Mouse (Mus musculus) c-Kit-negative CD71-positive TER-119-positive erythroid progenitor cells, embryonic 14.5 days (primary cell): ENCODE data around the gene Brat1.
"Not testable (repeated sequence)": the region's sequence is repeated elsewhere in the genome, so short reads cannot be mapped to it uniquely, and the experiment has no call there.

ENCODE experiments used
- DNase-seq: peaks from one replicate; pipeline ENCODE4 v3.0.0-alpha.2; 2013; ENCODE audit warnings: low read depth, low spot score

Gene Brat1

DNA sequence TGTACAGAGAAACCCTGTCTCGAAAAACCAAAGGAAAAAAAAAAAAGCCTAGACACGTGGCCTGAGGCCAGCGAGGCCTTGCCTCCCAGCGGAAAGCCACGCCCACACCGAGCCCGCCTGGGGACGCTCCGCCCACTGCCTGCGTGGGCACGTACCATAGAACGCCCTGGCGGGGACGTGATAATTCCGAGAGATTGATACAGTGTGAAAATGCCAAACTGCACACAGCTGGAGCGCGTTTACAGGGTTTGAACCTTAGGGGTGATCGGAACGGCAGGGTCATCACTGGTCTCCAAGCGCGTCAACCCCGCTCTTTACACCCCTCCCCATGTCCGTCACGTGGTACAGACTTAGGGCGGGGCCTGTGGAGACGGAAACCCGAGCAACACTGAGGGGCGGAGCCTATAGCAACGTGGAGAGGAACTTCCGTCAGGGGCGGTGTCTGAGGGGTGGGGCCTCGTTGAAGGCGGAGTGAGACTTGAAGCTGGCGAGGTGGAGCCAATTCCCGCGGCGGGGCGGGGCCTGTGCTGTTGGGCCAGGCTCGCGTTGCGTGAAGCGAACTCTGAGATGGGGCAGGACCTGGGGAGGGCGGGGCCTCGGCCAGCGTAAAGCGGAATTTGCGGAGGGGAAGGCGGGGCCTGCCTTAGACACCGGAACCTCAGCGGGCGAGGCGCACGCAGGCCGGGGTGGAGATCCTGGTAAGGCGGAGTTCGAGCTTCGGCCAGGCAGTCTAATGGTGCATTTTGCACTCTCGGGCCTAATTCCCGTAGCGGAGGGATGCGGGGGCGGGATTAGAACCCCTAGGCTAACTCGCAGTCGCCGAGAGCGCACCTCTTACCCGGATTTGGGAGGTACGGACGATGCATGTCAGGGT, at the start of gene Brat1:
Gene Brat1, plus strand, starts transcription at position 634 of the 874 bp plus-strand sequence.
- DNase-seq: peak; percentile 99

DNA sequence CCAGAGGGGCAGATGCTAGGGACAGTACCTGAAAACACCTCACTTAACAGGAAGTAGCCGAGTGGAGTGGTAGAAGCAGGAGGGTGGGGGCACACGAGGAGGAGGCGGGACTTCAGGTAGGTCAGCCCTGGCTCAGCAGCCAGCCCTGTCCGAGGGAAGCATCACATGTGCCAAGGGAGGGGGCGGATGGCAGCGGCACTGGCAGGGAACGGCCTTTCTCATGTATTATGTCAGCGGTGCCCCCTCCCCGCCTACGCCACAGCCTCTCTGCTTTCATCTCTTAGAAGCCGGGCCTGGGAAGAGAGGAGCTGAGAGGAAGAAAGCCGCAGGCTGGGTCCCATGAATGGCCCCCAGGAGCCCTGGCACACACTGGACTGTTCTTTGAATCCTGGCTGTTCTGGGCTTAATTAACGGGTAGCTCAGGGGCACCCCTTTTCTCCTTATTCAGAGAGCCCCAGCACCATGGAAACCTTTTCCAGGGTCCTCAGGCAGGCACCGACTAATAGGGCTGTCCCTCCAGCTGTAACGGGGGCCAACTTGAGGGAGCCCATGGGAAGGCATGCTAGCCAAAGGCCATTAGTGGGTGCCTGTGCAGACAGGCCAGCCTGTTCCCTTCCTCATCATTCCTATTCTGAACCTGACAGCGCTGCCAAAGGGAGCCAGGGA, 45.1 kb upstream of the Brat1 start:
- DNase-seq: no peak

DNA sequence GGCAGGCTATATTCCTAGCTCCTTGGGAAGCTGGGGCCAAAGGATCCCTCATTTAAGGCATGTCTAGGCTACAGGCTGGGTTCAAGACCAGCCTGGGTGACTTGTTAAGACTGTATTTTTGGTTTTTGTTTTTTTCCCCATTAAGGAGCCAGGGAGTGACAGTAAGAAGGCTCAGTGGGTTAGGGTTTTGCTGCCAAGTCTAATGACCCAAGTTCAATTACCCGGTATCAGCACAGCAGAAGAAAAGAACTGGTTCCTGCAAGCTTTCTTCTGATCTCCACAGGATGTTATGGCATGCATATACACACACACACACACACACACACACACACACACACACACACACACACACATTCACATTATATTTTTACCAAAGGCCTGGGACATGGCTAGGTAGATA, 44.4 kb upstream of the Brat1 start:
- DNase-seq: no peak

DNA sequence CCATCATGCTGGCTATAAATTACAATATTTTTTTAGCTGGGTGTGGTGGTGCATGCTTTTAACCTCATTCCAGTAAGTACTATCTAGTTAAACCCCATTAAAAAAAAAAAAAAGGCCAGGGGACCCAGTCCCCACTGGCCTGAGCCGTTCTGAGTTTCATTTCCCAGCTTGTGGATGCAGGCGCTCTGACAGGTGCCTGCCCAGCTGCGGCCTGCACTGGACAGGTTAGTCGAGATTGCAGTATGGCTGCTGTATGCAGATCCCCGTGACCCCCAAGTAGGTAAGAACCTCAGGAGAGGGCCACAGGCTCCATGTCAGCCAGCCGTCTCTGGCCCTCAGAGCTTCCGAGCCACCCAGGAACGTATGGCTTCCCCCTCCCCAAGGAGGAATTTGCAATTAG, 43.4 kb upstream of the Brat1 start:
- no peak for DNase-seq

DNA sequence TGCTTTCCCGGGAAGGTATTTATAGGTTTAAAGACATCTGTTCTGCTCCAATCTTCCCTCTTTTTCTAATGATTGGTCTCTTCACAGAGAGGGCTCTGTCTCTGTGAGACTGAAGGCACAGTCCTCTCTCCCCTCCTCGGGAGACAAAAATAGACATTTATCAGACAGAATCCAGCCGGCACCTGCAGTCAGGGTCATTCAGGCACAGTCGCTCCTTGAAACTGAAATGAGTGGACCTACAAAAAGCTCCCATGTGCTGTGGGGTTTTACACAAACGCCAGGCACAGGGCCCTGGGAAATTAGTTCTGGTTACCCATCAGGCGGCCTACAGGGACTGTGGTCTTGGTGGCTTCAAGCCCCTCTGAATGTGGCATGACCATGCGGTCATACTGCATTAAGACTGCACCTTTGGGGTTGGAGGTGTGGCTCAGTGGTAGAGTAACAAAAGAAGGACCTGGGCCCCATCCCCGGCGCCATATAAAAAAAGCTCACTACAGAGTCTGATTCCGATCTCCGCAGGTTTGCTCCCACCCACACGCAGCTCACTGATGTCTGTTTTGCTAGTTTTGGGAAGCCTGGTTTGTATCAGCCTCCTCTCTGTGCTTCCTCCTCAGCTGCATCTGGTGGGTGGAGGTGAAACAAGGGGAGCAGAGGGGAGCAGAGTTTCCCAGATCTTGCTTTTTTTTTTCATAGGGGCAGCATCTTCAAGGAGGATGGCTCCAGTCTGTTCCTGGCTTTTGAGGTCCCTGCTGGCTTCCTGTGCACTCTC, 42.8 kb upstream of the Brat1 start:
- no peak for DNase-seq

DNA sequence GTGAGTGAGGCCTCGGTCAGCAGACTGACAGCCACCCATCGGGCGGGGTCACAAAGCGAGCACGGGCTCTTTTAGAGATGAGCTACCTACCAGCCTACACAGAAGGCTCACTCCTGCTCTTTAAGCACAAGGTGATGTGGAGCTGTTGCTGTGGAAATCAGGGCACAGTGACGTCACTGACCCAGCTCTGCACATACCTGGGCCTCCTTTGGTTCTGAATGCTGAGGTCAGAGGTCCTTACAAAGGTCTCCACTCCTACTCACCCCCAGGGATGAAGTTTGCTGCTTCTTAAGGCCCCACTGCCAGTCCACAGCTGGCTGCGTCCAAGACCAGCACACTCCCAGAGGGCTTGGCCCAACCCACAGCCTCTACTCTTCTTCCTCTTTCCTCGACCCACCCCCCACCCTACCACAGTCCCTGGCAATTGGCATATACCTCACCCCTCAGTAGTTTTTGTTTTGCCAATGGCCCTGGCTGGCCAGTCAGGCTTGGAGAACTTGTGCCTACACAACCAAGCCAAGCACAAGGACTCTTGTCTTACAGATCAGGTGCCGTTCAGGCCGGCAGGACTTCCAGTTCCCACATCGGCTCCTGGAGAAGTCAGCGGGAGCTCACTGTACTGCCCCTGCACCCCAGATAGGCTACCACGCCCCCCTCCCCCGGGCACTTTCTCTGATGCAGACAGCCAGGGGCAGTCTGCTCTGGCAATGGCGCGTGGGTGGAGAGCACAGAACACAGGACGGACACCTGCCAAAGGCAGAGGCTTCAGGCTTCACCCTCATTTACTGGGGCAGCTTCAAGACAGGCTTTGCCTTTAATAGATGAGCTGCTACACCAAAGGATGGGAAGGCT, 41.8 kb upstream of the Brat1 start:
- DNase-seq: no peak

DNA sequence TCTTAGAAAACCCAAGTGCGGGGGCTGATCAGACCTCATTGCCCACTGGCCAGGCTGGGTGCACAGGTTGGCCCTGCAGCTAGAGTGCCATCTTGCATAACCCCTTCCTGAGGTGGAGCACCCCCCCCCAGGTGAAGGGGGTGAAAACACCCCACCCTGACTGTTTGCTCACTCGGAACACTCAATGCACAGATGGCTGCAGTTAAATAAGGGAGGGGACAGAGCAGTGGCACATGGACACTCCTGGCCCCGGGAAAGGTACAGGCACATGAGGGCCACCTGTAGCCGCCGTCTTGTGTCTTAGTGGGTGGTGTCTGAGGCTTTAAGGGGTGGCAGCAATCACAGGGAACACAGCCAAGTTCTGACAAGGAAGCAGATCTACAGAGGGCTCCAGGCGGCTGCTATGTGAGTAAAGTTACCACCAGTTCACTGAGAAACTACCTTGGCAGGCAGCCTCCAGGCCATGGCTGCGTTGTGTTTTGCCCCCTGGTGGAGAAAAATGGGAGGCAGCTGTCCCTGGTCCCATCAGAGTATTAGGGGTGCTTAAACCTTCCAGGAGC, 41.1 kb upstream of the Brat1 start:
- no peak for DNase-seq

DNA sequence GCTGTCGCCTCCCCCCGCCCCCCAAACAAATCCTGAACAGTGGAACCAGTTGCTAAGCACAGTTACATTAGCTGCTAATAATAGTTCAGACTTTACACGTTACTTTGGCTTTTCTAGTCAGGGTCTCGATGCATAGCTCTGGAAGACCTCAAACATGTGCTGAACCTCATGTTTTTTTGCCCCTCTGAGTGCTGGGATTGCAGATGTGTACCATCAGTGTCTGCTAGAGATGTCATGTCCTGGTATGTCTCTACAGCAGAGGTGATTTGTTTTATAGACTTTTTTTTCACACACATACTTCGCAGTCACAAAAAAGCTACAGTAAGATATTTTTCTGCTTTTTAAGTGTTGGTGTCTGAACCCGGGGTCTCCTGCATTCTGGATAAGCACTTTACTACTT, 32.7 kb upstream of the Brat1 start:
- no peak for DNase-seq

DNA sequence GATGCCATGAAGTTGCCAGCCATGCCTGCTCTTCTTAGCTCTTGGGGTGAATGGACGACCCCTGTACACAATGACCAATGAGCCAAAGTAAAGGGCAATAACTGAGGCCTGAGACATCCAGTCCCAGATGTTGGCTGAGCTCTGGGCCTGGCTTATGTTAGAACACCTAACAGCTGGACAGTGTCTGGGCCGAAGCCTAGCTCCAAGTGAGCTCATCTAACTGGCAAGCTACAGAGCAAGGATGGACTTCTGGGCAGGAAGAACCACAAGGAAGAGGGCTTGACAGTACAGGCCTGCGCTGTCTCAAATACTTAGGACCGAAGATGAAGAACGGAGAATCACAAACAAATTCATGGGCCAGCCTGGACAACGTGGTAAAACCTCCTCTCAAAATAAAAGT, 32.2 kb upstream of the Brat1 start:
- DNase-seq: not testable (repeated sequence)

DNA sequence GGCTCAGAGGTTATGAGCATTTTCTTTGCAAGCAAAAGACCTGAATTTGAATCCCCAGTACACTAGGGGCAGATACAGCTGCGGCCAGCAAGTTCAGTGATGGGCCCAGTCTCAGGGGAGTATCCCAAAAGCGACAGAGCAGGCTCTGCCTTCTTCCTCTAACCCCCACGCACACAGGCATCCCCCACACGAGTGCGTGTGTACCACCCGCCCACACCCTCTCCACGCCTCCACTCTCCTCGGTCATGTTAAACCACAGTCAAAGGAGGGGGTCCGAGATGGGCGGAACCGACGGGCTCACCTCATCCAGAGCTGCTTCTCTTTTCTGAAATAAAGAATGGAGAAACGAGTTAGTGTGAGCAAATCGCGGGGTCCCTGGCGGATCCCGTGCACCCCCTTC, 30.8 kb upstream of the Brat1 start:
- DNase-seq: no peak

DNA sequence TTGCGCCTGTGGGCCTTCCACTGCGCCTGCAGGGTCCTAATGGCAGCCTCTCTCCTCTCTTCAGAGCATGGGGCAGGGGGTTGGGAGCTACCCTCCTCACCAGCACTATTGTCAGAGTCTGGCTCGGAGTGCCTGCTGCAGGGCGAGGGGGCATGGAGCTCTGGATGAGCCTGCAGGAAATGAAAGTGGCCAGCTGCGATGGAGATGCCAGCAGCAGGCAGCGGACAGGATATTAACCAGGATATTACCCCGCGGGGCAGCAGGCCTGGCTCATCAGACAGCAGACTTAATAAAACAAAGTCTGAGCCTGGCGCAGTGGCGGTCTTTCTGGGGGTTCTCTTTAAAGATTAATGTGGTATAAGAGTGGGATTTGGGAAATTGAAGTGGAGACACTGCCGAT, 29.7 kb upstream of the Brat1 start:
- no peak for DNase-seq

DNA sequence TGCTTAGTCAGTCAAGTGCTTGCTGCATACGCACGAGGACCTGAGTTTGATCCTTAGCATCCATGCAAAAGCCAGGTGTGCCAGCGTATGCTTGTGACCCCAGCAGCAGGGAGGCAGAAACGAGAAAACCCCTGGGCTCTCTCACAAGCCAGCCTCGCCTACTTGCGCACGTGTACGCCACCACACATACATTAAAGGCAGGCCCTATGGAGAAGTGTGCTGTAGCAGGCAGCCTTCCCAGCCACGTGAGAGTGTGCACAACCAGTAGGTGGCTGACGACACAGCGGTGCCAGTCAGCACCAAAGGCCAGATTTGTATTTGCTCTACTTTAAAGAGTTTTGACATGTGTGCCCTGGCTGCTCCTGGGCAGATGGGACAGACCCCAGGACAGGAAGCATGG, 29.2 kb upstream of the Brat1 start:
- DNase-seq: no peak

DNA sequence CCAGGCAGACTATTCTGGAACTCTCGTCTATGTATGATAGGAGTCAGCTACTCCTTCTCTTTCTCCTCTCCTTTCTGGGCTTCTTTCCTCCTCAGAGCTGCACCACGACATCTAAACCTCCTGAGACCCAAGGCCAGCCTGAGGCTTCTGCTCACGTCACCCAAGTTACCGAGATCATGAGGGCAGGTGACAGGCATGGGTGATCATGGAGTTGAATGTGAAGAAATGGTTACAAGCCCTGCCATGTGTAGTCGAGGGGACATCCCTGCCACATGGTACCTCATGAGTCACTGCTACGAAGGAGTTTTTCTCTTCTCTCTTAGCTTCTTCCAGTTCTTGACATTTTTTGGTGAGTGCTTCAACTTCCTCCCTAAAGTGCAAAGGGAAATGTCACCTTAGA, 27.7 kb upstream of the Brat1 start:
- no peak for DNase-seq

DNA sequence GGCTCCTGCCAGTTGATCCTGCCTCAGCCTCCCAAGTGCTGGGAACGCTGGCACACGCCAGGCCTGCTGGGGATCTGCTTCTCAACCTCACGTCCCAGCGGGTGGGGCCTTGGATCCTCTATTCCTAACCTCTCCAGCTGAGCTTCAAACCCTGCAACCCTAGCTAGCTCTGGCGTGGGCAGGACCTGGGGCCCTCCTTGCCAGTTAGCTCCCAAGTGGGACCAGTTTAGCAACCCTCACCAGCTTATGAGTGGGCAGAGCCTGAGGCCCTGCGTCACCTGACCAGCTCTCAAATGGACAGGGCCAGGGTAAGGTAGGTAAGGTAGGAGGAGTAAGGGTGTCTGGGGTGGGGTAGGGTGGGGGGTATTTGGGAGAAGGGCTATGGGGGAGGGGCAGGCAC, 24.8 kb upstream of the Brat1 start:
- DNase-seq: no peak

DNA sequence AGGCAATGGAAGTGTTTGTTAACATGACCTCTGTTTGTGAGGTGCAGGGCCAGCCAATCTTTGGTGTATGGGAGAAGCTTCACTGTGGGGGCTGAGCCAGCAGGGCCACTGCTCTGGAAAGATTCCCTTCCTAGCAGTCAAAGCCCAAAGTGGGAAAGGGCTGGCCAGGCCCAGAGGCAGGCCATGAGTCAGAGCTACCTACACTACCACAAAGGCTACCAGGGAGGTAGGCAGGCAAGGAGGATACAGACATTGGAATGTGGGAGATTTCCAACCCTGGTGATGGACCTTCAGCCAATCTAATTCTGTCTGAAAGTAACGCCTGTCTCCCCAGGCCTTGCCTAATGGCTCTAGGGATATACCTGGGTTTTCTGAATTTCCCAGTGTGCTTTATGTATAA, 23.9 kb upstream of the Brat1 start:
- no peak for DNase-seq

DNA sequence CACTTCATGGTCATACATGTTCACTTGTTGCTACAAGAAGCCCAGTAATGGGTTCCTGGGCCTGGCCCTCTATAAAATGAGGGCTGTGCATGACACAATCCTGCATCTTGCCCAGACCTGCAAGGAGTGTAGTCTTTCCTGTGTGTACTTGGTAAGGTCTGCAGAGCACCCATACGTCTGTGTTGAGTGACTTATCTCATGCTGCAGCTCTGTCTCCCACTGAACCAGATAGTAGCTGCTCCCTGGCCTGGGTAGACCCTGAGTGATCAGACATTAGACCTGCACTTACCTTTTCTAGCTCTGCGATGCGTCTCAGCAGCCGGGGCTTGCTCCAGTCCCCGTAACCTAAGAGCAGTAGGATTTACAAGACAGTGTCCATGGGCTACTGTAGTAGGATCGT, 22.7 kb upstream of the Brat1 start:
- no peak for DNase-seq

DNA sequence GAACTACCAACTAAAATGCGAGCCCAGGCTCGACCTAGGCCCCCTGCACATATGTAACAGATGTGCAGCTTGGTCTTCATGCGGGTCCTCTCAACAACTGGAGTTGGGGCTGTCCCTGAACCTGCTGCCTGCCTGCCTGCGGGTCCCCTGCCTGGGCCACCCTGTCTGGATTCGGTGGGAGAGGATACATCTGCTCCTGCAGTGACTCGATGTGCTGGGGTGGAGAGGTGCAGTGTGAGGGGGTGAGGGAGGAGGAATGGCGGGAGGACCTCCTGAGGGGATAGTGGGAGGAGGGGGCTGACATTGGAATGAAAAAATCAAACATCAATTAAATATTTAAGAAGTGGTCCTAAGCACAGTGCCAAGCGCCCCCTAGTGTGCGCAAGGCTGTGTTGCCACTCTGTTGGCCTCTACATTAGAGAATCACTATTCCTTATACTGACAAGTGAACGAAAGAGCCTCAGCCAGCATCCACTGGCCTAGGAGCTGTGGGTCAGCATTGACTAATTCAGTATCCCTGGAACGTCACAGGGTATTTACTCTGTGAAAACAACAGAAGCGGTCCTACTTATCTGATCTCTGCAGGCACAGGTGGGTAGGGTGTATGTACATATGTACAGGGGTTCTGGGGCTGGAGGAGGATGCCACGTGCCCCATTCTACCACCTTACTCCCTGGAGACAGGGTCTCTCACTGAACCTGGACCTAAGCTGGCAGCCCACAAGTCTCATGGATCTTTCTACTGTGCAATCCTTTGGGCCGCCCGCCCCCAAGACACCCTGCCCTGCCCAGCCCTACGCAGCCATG, 20.3 kb upstream of the Brat1 start:
- no peak for DNase-seq

DNA sequence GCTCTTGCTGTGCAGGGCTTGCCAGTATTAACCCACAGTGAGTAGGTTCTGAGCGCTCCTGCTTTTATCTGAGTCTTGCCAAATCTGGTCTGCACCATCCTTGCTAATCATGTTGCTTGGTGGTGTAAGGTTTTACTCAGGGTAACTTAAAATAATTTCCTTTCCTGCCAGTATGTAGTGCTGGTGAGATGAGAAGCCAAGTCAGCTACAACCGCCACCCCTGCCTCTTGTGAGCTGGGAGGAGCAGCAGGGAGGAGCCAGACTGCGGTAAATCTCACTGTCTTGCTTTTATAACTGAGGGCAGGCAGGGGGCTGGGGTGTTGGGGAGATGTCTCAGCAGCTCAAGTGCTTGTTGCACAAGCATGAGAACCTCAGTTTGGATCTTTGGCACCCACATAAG, 16.4 kb upstream of the Brat1 start:
- no peak for DNase-seq

DNA sequence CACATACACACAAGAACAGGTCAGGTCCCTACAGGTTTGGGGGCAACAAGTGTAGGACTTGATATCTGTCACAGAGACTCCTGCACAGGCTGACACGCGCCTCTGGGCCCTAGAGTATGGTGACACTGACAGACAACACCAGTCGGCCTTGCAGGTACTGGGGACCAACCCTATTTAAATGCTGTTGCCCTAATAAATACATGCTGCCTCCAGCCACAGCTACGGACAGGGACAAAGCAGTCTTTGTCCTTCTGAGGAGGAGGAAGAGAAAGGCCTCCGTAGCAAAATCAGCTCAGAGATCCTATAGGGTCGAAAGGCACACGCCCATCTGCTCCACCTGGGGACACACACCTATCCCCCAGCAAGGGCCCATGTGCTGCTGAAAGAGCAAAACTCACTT, 8.8 kb upstream of the Brat1 start:
- no peak for DNase-seq

DNA sequence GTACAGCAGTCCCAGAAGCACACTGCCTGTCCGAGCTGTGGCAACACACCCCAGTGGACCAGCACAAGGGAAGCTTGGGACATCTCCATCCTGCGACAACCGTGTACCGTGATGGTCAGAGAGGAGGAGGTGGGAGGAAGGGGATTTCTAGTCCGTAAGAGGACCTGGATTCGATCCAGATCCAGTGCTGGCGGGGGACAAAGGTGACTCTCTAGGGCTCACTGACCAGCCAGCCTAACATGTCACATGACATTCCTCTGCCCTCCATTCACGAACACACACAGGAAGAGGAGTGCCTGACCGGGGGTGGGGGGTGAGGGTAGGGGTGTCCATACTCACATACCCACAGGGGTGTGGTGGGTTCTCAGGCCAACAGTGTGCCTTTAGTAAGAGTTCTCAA, 5.0 kb upstream of the Brat1 start:
- DNase-seq: no peak
